Mouse (Mus musculus): ENCODE measurements around the gene P4hb. TPM values are rescaled to one million over a fixed set of nuclear protein-coding genes. Genes with fewer than 3 reads are reported as not detected.
"Not testable (repeated sequence)": the region's sequence is repeated elsewhere in the genome, so short reads cannot be mapped to it uniquely, and the experiment has no call there.

The P4hb gene
- polyA plus RNA-seq, 1 experiment from 2014 or later = 838 TPM

GRCm38 (mm10) chr11:120568324-120568723, 4.7 kb downstream of the P4hb start:
- no peak overlapping the region for H3K9ac ChIP-seq
- no peaks in the 10 kb centered on the region for H3K27me3 ChIP-seq
- 91% methylated on average over 6 of the region's 6 CpGs for WGBS
- no peak overlapping the region for H3K27ac ChIP-seq (replicated peaks)
- peaks cover 18% of the 10 kb centered on the region for H3K4me1 ChIP-seq
- no peak for ATAC-seq (ENCODE audit: insufficient number of reproducible peaks, low FRiP score, low TSS enrichment, low read depth)
- H3K36me3 ChIP-seq = peaks cover 77% of the 10 kb centered on the region
- no peak overlapping the region for H3K4me3 ChIP-seq (replicated peaks)
- H3K4me2 ChIP-seq (replicated peaks) = no peak overlapping the region
- no peaks in the 10 kb centered on the region for H3K9me3 ChIP-seq (replicated peaks)

- WGBS = 83% methylated on average over 9 of the region's 9 CpGs
- Histone ChIP-seq H3K4me1 (no peaks in the 10 kb centered on the region; the same call in 1 of the 2 replicates), H3K27me3 (no peaks in the 10 kb centered on the region), H3K4me3 (replicated peaks) (no peak overlapping the region), H3K9me3 (replicated peaks) (no peaks in the 10 kb centered on the region), H3K36me3 (peaks cover 96% of the 10 kb centered on the region), H3K4me2 (replicated peaks) (no peak overlapping the region), H3K27ac (replicated peaks) (no peak overlapping the region), H3K9ac (no peak overlapping the region)
- ATAC-seq (ENCODE audit: insufficient number of reproducible peaks, low FRiP score, low TSS enrichment, low read depth) = no peak
Observed at GRCm38 (mm10) chr11:120565114-120565513, 7.9 kb downstream of the P4hb start.

- no peak overlapping the region for H3K9ac ChIP-seq
- H3K9me3 ChIP-seq (replicated peaks) = no peaks in the 10 kb centered on the region
- ATAC-seq (ENCODE audit: insufficient number of reproducible peaks, low FRiP score, low TSS enrichment, low read depth) = no peak
- no peak overlapping the region for H3K27ac ChIP-seq (replicated peaks)
- peaks cover 94% of the 10 kb centered on the region for H3K36me3 ChIP-seq
- H3K4me3 ChIP-seq (replicated peaks) = no peak overlapping the region
- WGBS = 93% methylated on average over 13 of the region's 13 CpGs
- no peak overlapping the region for H3K4me2 ChIP-seq (replicated peaks)
- no peaks in the 10 kb centered on the region for H3K27me3 ChIP-seq
- H3K4me1 ChIP-seq = no peaks in the 10 kb centered on the region; the same call in 1 of the 2 replicates
Observed at GRCm38 (mm10) chr11:120562949-120563348, 10.1 kb downstream of the P4hb start.

DNA sequence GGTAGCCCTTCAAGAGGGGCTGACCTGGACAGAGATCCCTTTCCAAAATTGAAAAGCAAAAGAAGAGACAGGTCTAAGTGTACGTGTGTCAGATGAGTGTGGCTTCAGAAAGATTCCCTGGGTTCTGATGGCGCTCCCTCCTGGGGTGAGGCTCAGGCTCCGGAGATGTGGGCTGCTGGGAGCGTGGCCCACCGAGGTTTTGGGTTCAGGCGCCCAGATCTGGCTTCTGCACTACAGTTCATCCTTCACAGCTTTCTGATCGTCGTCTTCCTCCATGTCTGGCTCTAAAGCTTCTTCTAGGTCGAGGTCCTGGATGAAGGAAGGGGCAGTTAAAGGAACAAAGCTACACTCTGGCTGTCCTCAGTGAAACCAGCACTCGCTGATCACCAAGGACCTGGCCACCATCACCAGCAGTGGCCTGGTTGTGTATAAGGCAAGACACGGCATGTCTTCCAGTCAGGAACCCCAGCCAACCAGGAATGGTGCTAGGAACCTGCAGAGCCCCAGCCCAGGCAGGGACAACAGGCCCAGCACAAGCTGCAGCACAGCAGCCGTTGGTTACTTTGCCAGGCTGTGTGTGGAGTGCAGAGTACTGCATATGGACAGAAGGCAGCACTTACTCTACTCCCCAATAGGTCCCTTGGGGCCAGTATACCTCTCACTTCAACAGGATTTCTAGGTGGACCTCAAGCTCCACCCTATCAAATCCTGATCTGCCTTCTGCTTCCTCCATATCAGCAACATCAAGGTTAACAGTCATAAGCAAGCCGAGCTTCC, 11.9 kb downstream of the P4hb start:
- 92% methylated on average over 13 of the region's 13 CpGs for WGBS
- Histone ChIP-seq H3K27me3 (no peaks in the 10 kb centered on the region), H3K4me1 (no peaks in the 10 kb centered on the region), H3K9me3 (replicated peaks) (0 out of 2 replicates have a peak, but pooled peaks cover 4% of the 10 kb centered on the region), H3K4me3 (replicated peaks) (no peak overlapping the region), H3K27ac (replicated peaks) (no peak overlapping the region), H3K36me3 (peaks cover 78% of the 10 kb centered on the region), H3K4me2 (replicated peaks) (no peak overlapping the region), H3K9ac (no peak overlapping the region)
- ATAC-seq (ENCODE audit: insufficient number of reproducible peaks, low FRiP score, low TSS enrichment, low read depth) = no peak

- H3K4me2 ChIP-seq (replicated peaks); H3K9ac ChIP-seq; H3K9me3 ChIP-seq (replicated peaks); H3K27me3 ChIP-seq; H3K4me3 ChIP-seq (replicated peaks); H3K27ac ChIP-seq (replicated peaks); ATAC-seq (ENCODE audit: insufficient number of reproducible peaks, low FRiP score, low TSS enrichment, low read depth); H3K4me1 ChIP-seq: not testable (repeated sequence)
- H3K36me3 ChIP-seq = peaks cover 56% of the 10 kb centered on the region
- 88% methylated on average over 6 of the region's 6 CpGs for WGBS
Observed at GRCm38 (mm10) chr11:120558843-120559242, 14.2 kb downstream of the P4hb start.

GRCm38 (mm10) chr11:120555260-120555659, 17.8 kb downstream of the P4hb start:
- H3K27ac ChIP-seq (replicated peaks) = 0 out of 2 replicates have a peak overlapping the region, but pooled peaks have one; percentile 11
- no peak overlapping the region for H3K4me3 ChIP-seq (replicated peaks)
- no peak for ATAC-seq (ENCODE audit: insufficient number of reproducible peaks, low FRiP score, low TSS enrichment, low read depth)
- no peaks in the 10 kb centered on the region for H3K27me3 ChIP-seq
- peaks cover 20% of the 10 kb centered on the region for H3K36me3 ChIP-seq
- no peak overlapping the region for H3K9ac ChIP-seq
- 62% methylated on average over 2 of the region's 2 CpGs for WGBS
- no peak overlapping the region for H3K4me2 ChIP-seq (replicated peaks)
- 0 out of 2 replicates have a peak, but pooled peaks cover 4% of the 10 kb centered on the region for H3K9me3 ChIP-seq (replicated peaks)
- peaks cover 4% of the 10 kb centered on the region for H3K4me1 ChIP-seq

DNA sequence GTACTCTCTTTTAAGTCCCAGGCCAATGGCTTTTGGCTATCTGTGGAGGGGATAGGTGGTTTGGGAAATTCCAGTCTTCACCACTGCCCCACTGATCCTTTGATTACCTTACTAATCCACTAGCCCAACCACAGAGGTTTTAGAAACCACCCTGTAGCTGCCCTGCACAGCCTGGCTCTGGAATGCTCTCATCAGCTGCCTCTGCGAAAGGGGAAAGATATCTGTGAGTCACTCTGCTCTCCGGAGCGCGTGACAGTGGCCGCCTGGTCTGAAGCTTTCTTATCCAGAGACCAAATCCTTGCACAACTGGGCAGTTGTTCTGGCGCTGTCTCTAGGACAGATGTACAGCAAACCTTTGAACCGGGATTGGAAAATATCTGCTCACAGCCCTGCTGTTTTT, 18.2 kb downstream of the P4hb start:
- Histone ChIP-seq H3K4me1 (peaks cover 8% of the 10 kb centered on the region), H3K27me3 (no peaks in the 10 kb centered on the region), H3K4me2 (replicated peaks) (no peak overlapping the region), H3K27ac (replicated peaks) (0 out of 2 replicates have a peak overlapping the region, but pooled peaks have one; percentile 11), H3K36me3 (peaks cover 15% of the 10 kb centered on the region), H3K4me3 (replicated peaks) (no peak overlapping the region), H3K9ac (no peak overlapping the region), H3K9me3 (replicated peaks) (0 out of 2 replicates have a peak, but pooled peaks cover 4% of the 10 kb centered on the region)
- ATAC-seq (ENCODE audit: insufficient number of reproducible peaks, low FRiP score, low TSS enrichment, low read depth) = no peak
- WGBS = 66% methylated on average over 7 of the region's 7 CpGs

- H3K4me2 ChIP-seq (replicated peaks) = no peak overlapping the region
- 75% methylated on average over 5 of the region's 5 CpGs for WGBS
- H3K4me1 ChIP-seq = peaks cover 21% of the 10 kb centered on the region
- H3K27me3 ChIP-seq = no peaks in the 10 kb centered on the region
- H3K9me3 ChIP-seq (replicated peaks) = 0 out of 2 replicates have a peak, but pooled peaks cover 2% of the 10 kb centered on the region
- no peak overlapping the region for H3K27ac ChIP-seq (replicated peaks)
- H3K4me3 ChIP-seq (replicated peaks) = no peak overlapping the region
- no peak for ATAC-seq (ENCODE audit: insufficient number of reproducible peaks, low FRiP score, low TSS enrichment, low read depth)
- H3K36me3 ChIP-seq = 0 out of 2 replicates have a peak, but pooled peaks cover under 1% of the 10 kb centered on the region
- H3K9ac ChIP-seq = no peak overlapping the region
Observed at GRCm38 (mm10) chr11:120552736-120553135, 20.3 kb downstream of the P4hb start.

- WGBS = 91% methylated on average over 28 of the region's 28 CpGs
- Histone ChIP-seq H3K4me1 (peaks cover 31% of the 10 kb centered on the region), H3K4me3 (replicated peaks) (peak within 1 kb of the TSS; percentile 92), H3K9me3 (replicated peaks) (no peaks in the 10 kb centered on the region), H3K36me3 (0 out of 2 replicates have a peak, but pooled peaks cover 3% of the 10 kb centered on the region), H3K27me3 (no peaks in the 10 kb centered on the region), H3K27ac (replicated peaks) (peak within 1 kb of the TSS; percentile 93), H3K4me2 (replicated peaks) (peak within 1 kb of the TSS; percentile 77), H3K9ac (peak within 1 kb of the TSS; percentile 99)
- ATAC-seq (ENCODE audit: insufficient number of reproducible peaks, low FRiP score, low TSS enrichment, low read depth) = no peak
Observed at GRCm38 (mm10) chr11:120550810-120551440, 22.1 kb downstream of the P4hb start, which contains the start of gene Ppp1r27. Ppp1r27 (minus strand) TSS chr11:120551132.

GRCm38 (mm10) chr11:120549986-120550809, 22.9 kb downstream of the P4hb start:
- Histone ChIP-seq H3K4me2 (replicated peaks) (peak overlapping the region; percentile 77), H3K9ac (peak overlapping the region; percentile 99), H3K4me3 (replicated peaks) (peak overlapping the region; percentile 92), H3K27ac (replicated peaks) (peak overlapping the region; percentile 93), H3K27me3 (no peaks in the 10 kb centered on the region), H3K36me3 (0 out of 2 replicates have a peak, but pooled peaks cover 3% of the 10 kb centered on the region), H3K4me1 (peaks cover 31% of the 10 kb centered on the region), H3K9me3 (replicated peaks) (no peaks in the 10 kb centered on the region)
- no peak for ATAC-seq (ENCODE audit: insufficient number of reproducible peaks, low FRiP score, low TSS enrichment, low read depth)
- WGBS = 62% methylated on average over 11 of the region's 11 CpGs

Data from embryonic facial prominence, embryonic 15.5 days (tissue).